Mouse (Mus musculus) hindbrain, embryonic 12.5 days (tissue): Measurements from ENCODE around the gene Tctn3. TPM values are rescaled to one million over a fixed set of nuclear protein-coding genes. Genes with fewer than 3 reads are reported as not detected.

ENCODE experiments used
- ATAC-seq: fragments of 200-750 bp; cut with Nextera tagmentation; 2 replicates; pipeline ENCODE4 v1.8.0; 2017; ENCODE audit warnings: moderate TSS enrichment; ENCODE audit not compliant: low FRiP score
- H3K27ac ChIP-seq: fragments of 300-500 bp; sonication (generic); 2 replicates; pipeline ENCODE4 v1.5.1; 2016; ENCODE audit warnings: mild to moderate bottlenecking
- H3K27me3 ChIP-seq: fragments of 300-500 bp; sonication (generic); 2 replicates; pipeline ENCODE4 v1.6.1; 2016; ENCODE audit warnings: mild to moderate bottlenecking
- H3K36me3 ChIP-seq: fragments of 300-500 bp; sonication (generic); 2 replicates; pipeline ENCODE4 v1.6.1; 2016; ENCODE audit warnings: mild to moderate bottlenecking
- H3K4me1 ChIP-seq: fragments of 300-500 bp; sonication (generic); 2 replicates; pipeline ENCODE4 v1.6.1; 2016
- H3K4me2 ChIP-seq: fragments of 300-500 bp; sonication (generic); replicated peaks from 2 replicates; pipeline ENCODE4 v1.6.1; 2016; ENCODE audit warnings: mild to moderate bottlenecking
- H3K4me3 ChIP-seq: fragments of 300-500 bp; sonication (generic); 2 replicates; pipeline ENCODE4 v1.5.1; 2016; ENCODE audit warnings: mild to moderate bottlenecking
- H3K9ac ChIP-seq: fragments of 300-500 bp; sonication (generic); 2 replicates; pipeline ENCODE4 v1.6.1; 2016; ENCODE audit warnings: mild to moderate bottlenecking, moderate library complexity
- H3K9me3 ChIP-seq: fragments of 300-500 bp; sonication (generic); replicated peaks from 2 replicates; pipeline ENCODE4 v1.6.1; 2016; ENCODE audit warnings: mild to moderate bottlenecking
- WGBS: fragments of 180-500 bp; shearing (Covaris S2); methylation state at CpG from one replicate; pipeline ENCODE4 v1.1.7; 2016; 5-methylcytosine and 5-hydroxymethylcytosine counted together
- polyA plus RNA-seq: library from polyadenylated mRNA; unstranded; fragments of >200 nt; fragmentation: Nextera tagmentation; extraction: Ambion mirVana; gene quantifications from 2 replicates; pipeline ENCODE4 v1.2.1, GENCODE M21; 2016

Gene Tctn3
- polyA plus RNA-seq = 12.5 and 16.0 TPM in 2 replicates

- Histone ChIP-seq H3K4me2 (peak within 1 kb of the TSS; percentile 59), H3K9ac (peak within 1 kb of the TSS; percentile 78), H3K27ac (no peak within 1 kb of the TSS), H3K27me3 (no peaks in the 10 kb centered on the region), H3K9me3 (no peaks in the 10 kb centered on the region), H3K4me1 (peaks cover 8% of the 10 kb centered on the region), H3K36me3 (peaks cover 22% of the 10 kb centered on the region), H3K4me3 (peak within 1 kb of the TSS; percentile 82)
- peak; percentile 100 for ATAC-seq
- WGBS = under 1% methylated on average over 45 of the region's 45 CpGs
Measured at GRCm38 (mm10) chr19:40611830-40612506, at the start of gene Tctn3, which contains the start of gene Entpd1. Gene Tctn3, minus strand, starts transcription at chr19:40612233. Gene Entpd1, plus strand, starts transcription at chr19:40612366.

- Histone ChIP-seq H3K36me3 (no peaks in the 10 kb centered on the region), H3K4me3 (peak overlapping the region; percentile 34), H3K9me3 (no peaks in the 10 kb centered on the region), H3K9ac (peak overlapping the region; percentile 58; the same call in 1 of the 2 replicates), H3K4me2 (peak overlapping the region; percentile 62), H3K27ac (peak overlapping the region; percentile 80), H3K27me3 (no peaks in the 10 kb centered on the region), H3K4me1 (peaks cover 12% of the 10 kb centered on the region)
- ATAC-seq = no peak
- WGBS = 79% methylated on average over 2 of the region's 2 CpGs
Measured at GRCm38 (mm10) chr19:40661108-40661507, 49.1 kb upstream of the Tctn3 start.

- H3K9ac ChIP-seq = peak overlapping the region; percentile 58
- peak; percentile 26; the same call in 1 of the 2 replicates for ATAC-seq
- H3K36me3 ChIP-seq = no peaks in the 10 kb centered on the region
- H3K4me3 ChIP-seq = peak overlapping the region; percentile 34
- WGBS = 10% methylated on average over 9 of the region's 9 CpGs
- peaks cover 12% of the 10 kb centered on the region for H3K4me1 ChIP-seq
- no peaks in the 10 kb centered on the region for H3K9me3 ChIP-seq
- H3K27me3 ChIP-seq = no peaks in the 10 kb centered on the region
- H3K4me2 ChIP-seq = peak overlapping the region; percentile 62
- H3K27ac ChIP-seq = peak overlapping the region; percentile 80
Measured at GRCm38 (mm10) chr19:40660510-40660909, 48.5 kb upstream of the Tctn3 start.

- Histone ChIP-seq H3K27ac (peak overlapping the region; percentile 80), H3K4me3 (peak overlapping the region; percentile 34), H3K9me3 (no peaks in the 10 kb centered on the region), H3K27me3 (no peaks in the 10 kb centered on the region), H3K4me1 (peaks cover 12% of the 10 kb centered on the region), H3K36me3 (no peaks in the 10 kb centered on the region), H3K4me2 (peak overlapping the region; percentile 62), H3K9ac (peak overlapping the region; percentile 58)
- under 1% methylated on average over 16 of the region's 16 CpGs for WGBS
- peak; percentile 86 for ATAC-seq
Measured at GRCm38 (mm10) chr19:40659651-40660478, 47.8 kb upstream of the Tctn3 start.

- no peak overlapping the region for H3K4me2 ChIP-seq
- ATAC-seq = no peak
Measured at GRCm38 (mm10) chr19:40658935-40659334, 46.9 kb upstream of the Tctn3 start.

GRCm38 (mm10) chr19:40658281-40658680, 46.2 kb upstream of the Tctn3 start:
- no peak for ATAC-seq
- peaks cover 12% of the 10 kb centered on the region for H3K4me1 ChIP-seq
- no peak overlapping the region for H3K4me3 ChIP-seq
- no peaks in the 10 kb centered on the region for H3K36me3 ChIP-seq
- H3K4me2 ChIP-seq = no peak overlapping the region
- no peaks in the 10 kb centered on the region for H3K9me3 ChIP-seq
- 75% methylated on average over 6 of the region's 6 CpGs for WGBS
- H3K27ac ChIP-seq = no peak overlapping the region
- no peak overlapping the region for H3K9ac ChIP-seq
- H3K27me3 ChIP-seq = no peaks in the 10 kb centered on the region

More at GRCm38 (mm10) chr19:40658935-40659334, 46.9 kb upstream of the Tctn3 start:
- no peaks in the 10 kb centered on the region for H3K36me3 ChIP-seq
- no peaks in the 10 kb centered on the region for H3K9me3 ChIP-seq
- 49% methylated on average over 5 of the region's 5 CpGs for WGBS
- H3K4me1 ChIP-seq = peaks cover 12% of the 10 kb centered on the region
- no peaks in the 10 kb centered on the region for H3K27me3 ChIP-seq
- no peak overlapping the region for H3K4me3 ChIP-seq
- no peak overlapping the region for H3K27ac ChIP-seq
- no peak overlapping the region for H3K9ac ChIP-seq

GRCm38 (mm10) chr19:40656207-40656606, 44.2 kb upstream of the Tctn3 start:
- Histone ChIP-seq H3K9me3 (no peaks in the 10 kb centered on the region), H3K4me3 (no peak overlapping the region), H3K9ac (no peak overlapping the region), H3K4me2 (no peak overlapping the region), H3K27ac (no peak overlapping the region), H3K27me3 (no peaks in the 10 kb centered on the region), H3K36me3 (no peaks in the 10 kb centered on the region), H3K4me1 (peaks cover 12% of the 10 kb centered on the region)
- 86% methylated on average over 5 of the region's 5 CpGs for WGBS
- ATAC-seq = no peak

- Histone ChIP-seq H3K27ac (no peak overlapping the region), H3K27me3 (no peaks in the 10 kb centered on the region), H3K36me3 (no peaks in the 10 kb centered on the region), H3K9me3 (no peaks in the 10 kb centered on the region), H3K9ac (no peak overlapping the region), H3K4me1 (peaks cover 4% of the 10 kb centered on the region; the same call in 1 of the 2 replicates), H3K4me3 (no peak overlapping the region), H3K4me2 (no peak overlapping the region)
- WGBS = 75% methylated on average over 5 of the region's 5 CpGs
- no peak for ATAC-seq
Measured at GRCm38 (mm10) chr19:40650090-40650489, 38.1 kb upstream of the Tctn3 start.

- no peaks in the 10 kb centered on the region for H3K27me3 ChIP-seq
- no peaks in the 10 kb centered on the region for H3K36me3 ChIP-seq
- ATAC-seq = no peak
- H3K9me3 ChIP-seq = no peaks in the 10 kb centered on the region
- no peak overlapping the region for H3K27ac ChIP-seq
- H3K4me1 ChIP-seq = peaks cover 4% of the 10 kb centered on the region; the same call in 1 of the 2 replicates
- no peak overlapping the region for H3K9ac ChIP-seq
- H3K4me2 ChIP-seq = no peak overlapping the region
- H3K4me3 ChIP-seq = no peak overlapping the region
- 64% methylated on average over 9 of the region's 9 CpGs for WGBS
Measured at GRCm38 (mm10) chr19:40647319-40648158, 35.5 kb upstream of the Tctn3 start.

GRCm38 (mm10) chr19:40646379-40646778, 34.3 kb upstream of the Tctn3 start:
- Histone ChIP-seq H3K4me2 (no peak overlapping the region), H3K9me3 (no peaks in the 10 kb centered on the region), H3K4me3 (no peak overlapping the region), H3K27me3 (no peaks in the 10 kb centered on the region), H3K4me1 (peaks cover 4% of the 10 kb centered on the region; the same call in 1 of the 2 replicates), H3K36me3 (no peaks in the 10 kb centered on the region), H3K9ac (no peak overlapping the region), H3K27ac (no peak overlapping the region)
- no peak for ATAC-seq
- 65% methylated on average over 6 of the region's 6 CpGs for WGBS

- H3K27me3 ChIP-seq = no peaks in the 10 kb centered on the region
- H3K36me3 ChIP-seq = no peaks in the 10 kb centered on the region
- peaks cover 4% of the 10 kb centered on the region; the same call in 1 of the 2 replicates for H3K4me1 ChIP-seq
- H3K9me3 ChIP-seq = no peaks in the 10 kb centered on the region
- no peak overlapping the region for H3K9ac ChIP-seq
- no peak overlapping the region for H3K27ac ChIP-seq
- WGBS = 92% methylated on average over 1 of the region's 1 CpGs
- ATAC-seq = no peak
- H3K4me2 ChIP-seq = no peak overlapping the region
- no peak overlapping the region for H3K4me3 ChIP-seq
Measured at GRCm38 (mm10) chr19:40643846-40644245, 31.8 kb upstream of the Tctn3 start.

- no peak for ATAC-seq
- H3K4me2 ChIP-seq = no peak overlapping the region
- no peak overlapping the region for H3K4me3 ChIP-seq
- no peaks in the 10 kb centered on the region for H3K27me3 ChIP-seq
- H3K9me3 ChIP-seq = no peaks in the 10 kb centered on the region
- H3K4me1 ChIP-seq = no peaks in the 10 kb centered on the region
- H3K9ac ChIP-seq = no peak overlapping the region
- H3K36me3 ChIP-seq = no peaks in the 10 kb centered on the region
- H3K27ac ChIP-seq = no peak overlapping the region
- WGBS = 91% methylated on average over 2 of the region's 2 CpGs
Measured at GRCm38 (mm10) chr19:40640799-40641198, 28.8 kb upstream of the Tctn3 start.
